Mouse (Mus musculus) G1E (cell line): ENCODE results near the gene Gsdma. TPM values are rescaled to one million over a fixed set of nuclear protein-coding genes. Genes with fewer than 3 reads are reported as not detected.
A peak's percentile ranks its signal among the peaks of the same experiment; 100 is the strongest.
"Not testable (repeated sequence)": the region's sequence is repeated elsewhere in the genome, so short reads cannot be mapped to it uniquely, and the experiment has no call there.

Source experiments
- ATAC-seq: 2 replicates; pipeline ENCODE4 v1.8.0; 2016; ENCODE audit warnings: mild to moderate bottlenecking; ENCODE audit not compliant: insufficient number of reproducible peaks, poor library complexity, low FRiP score, severe bottlenecking; ENCODE audit errors: extremely low read depth
- DNase-seq: peaks from one replicate; pipeline ENCODE4 v3.0.0; 2012; ENCODE audit warnings: low spot score
- H3K27me3 ChIP-seq: 2 replicates; pipeline ENCODE4 v1.6.1; 2012; ENCODE audit warnings: mild to moderate bottlenecking, low read length, inconsistent platforms; ENCODE audit not compliant: insufficient read depth
- H3K36me3 ChIP-seq: replicated peaks from 2 replicates; pipeline ENCODE3; 2012; ENCODE audit warnings: mild to moderate bottlenecking, inconsistent platforms
- H3K4me1 ChIP-seq: 2 replicates; pipeline ENCODE4 v1.6.1; 2012; ENCODE audit warnings: low read depth, low read length, inconsistent platforms, mixed read lengths; ENCODE audit not compliant: insufficient read depth
- H3K4me3 ChIP-seq: 2 replicates; pipeline ENCODE4 v1.5.1; 2012; ENCODE audit warnings: low read depth, mild to moderate bottlenecking, inconsistent platforms, low read length, moderate library complexity, mixed read lengths
- H3K9me3 ChIP-seq: replicated peaks from 2 replicates; pipeline ENCODE4 v1.6.1; 2012; ENCODE audit warnings: inconsistent platforms
- CTCF ChIP-seq: IDR thresholded peaks from 2 replicates; pipeline ENCODE4 v1.5.1; 2012; ENCODE audit warnings: low read depth, low read length, inconsistent platforms, mixed read lengths
- GATA1 ChIP-seq: IDR thresholded peaks from 2 replicates; pipeline ENCODE4 v1.6.1; 2012; ENCODE audit warnings: borderline replicate concordance, low read length, inconsistent platforms, mixed read lengths
- GATA2 ChIP-seq: IDR thresholded peaks from 2 replicates; pipeline ENCODE4 v1.6.1; 2012; ENCODE audit warnings: low read depth, low read length, inconsistent platforms, borderline replicate concordance
- POLR2AphosphoS5 ChIP-seq: IDR thresholded peaks from 2 replicates; pipeline ENCODE4 v1.6.1; 2012; ENCODE audit warnings: low read depth, low read length, inconsistent platforms; ENCODE audit not compliant: insufficient replicate concordance
- TAL1 ChIP-seq: conservative IDR thresholded peaks from 2 replicates; pipeline ENCODE4 v1.6.1; 2012; ENCODE audit warnings: low read depth, low read length, inconsistent platforms, mixed read lengths
- polyA plus RNA-seq: library from polyadenylated mRNA; stranded (reverse); fragments of >175 nt; gene quantifications from 2 replicates; pipeline ENCODE4 v1.2.3, GENCODE M21; 2012
- total RNA-seq, 2 experiments: library from RNA; stranded (forward) in 1 of 2; stranded (reverse) in 1 of 2; fragments of 200-1000 nt in 1 of 2; fragments of >200 nt in 1 of 2; fragmentation: Nextera tagmentation in 1 of 2; gene quantifications; 2 replicates each; pipeline ENCODE4 v1.2.3; 2014 to 2017

Gene Gsdma
- total and polyA plus RNA-seq, 3 experiments, result 0.03 TPM; not detected in 2

GRCm38 (mm10) chr11:98680023-98680422 is 15.9 kb downstream of the Gsdma start:
- TF ChIP-seq POLR2AphosphoS5 (no peak), GATA2 (no peak), CTCF (peak; percentile 8; the same call in 1 of the 2 replicates), TAL1 (no peak)
- no peaks in the 10 kb centered on the region for H3K9me3 ChIP-seq
- H3K4me1 ChIP-seq, result peaks cover 55% of the 10 kb centered on the region
- ATAC-seq (no peak), DNase-seq (no peak)
- no peak overlapping the region for H3K4me3 ChIP-seq
- H3K27me3 ChIP-seq, result peaks cover 22% of the 10 kb centered on the region
- peaks cover 10% of the 10 kb centered on the region for H3K36me3 ChIP-seq

- H3K4me1 ChIP-seq, result peaks cover 59% of the 10 kb centered on the region
- H3K36me3 ChIP-seq, result peaks cover 15% of the 10 kb centered on the region
- H3K27me3 ChIP-seq, result peaks cover 20% of the 10 kb centered on the region
- H3K9me3 ChIP-seq, H3K4me3 ChIP-seq, ATAC-seq, DNase-seq: not testable (repeated sequence)
Observed at GRCm38 (mm10) chr11:98680595-98680994, 16.4 kb downstream of the Gsdma start.

DNA sequence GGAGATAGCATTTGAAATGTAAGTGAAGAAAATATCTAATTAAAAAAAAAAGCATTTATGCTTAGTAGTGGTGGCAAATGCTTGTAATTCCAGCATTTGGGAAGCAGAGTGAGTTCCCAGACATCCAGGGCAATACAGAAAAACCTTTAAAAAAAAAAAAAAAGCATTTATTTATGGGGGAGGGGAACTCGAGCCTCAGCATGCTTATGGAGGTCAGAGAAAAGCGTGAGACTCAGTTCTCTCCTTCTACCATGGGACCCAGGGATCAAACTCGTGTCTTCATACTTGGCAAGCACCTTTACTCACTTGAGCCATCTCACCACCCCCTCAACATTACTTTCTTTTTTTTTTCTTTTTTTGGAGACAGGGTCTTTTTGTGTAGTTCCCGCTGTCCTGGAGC is 17.0 kb downstream of the Gsdma start:
- no peak for DNase-seq
- Histone ChIP-seq H3K4me1 (peaks cover 58% of the 10 kb centered on the region), H3K36me3 (peaks cover 21% of the 10 kb centered on the region), H3K27me3 (peaks cover 16% of the 10 kb centered on the region), H3K4me3 (no peak overlapping the region; the same call in 1 of the 2 replicates), H3K9me3 (no peaks in the 10 kb centered on the region)
- TF ChIP-seq POLR2AphosphoS5 (no peak), GATA1 (no peak), TAL1 (no peak), GATA2 (no peak), CTCF (no peak)
- ATAC-seq, result no peak

DNA sequence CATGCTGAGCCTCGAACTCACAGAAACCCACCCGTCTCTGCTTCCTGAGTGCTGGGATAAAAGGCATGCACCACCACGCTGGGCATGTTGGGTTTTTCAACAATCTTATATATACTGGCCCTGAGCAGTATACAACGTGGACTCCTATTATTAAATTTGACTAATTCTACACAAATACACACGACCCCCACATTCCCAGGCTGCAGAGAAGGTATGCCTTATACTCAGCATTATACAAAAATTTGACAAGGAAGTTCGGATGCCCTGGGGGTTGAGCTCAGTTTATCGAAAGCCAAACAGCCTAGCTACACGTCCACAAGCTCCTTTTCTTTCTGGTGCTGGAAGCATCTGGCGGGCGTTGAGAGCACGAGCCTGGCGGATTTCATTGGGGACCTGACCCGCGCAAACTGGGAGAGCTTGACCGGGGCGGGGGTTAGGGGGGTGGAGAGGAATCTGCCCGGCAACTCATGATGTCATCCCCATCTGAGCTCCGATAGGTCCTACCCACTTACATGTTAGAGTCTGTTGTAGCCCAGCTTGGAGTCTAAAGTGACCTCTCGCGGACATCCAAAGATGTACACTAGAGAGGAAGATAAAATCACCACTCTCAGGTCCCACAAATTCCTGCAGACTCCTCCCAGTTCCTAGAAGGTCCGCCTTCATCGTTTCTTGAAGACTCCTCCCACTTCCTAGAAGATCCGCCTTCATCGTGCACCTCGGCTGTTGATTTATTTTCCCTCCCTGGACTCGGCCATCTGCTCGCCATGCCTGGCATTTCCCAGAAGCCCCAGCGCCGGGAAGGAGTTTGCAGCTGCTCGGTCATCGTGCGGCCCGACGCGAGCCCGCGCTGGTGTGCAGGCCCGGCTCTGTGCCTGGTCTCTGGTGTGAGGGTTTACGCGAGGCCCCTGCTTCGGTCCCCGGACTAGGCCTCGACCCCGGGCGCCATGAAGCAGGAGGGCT is 17.9 kb downstream of the Gsdma start, which contains the start of gene Psmd3:
TSS of gene Psmd3 (plus strand) at position 769 of the 960 bp plus-strand sequence.
- H3K36me3 ChIP-seq, result peaks cover 30% of the 10 kb centered on the region
- peak within 1 kb of the TSS; percentile 96 for H3K4me3 ChIP-seq
- DNase-seq (peak; percentile 95), ATAC-seq (peak; percentile 92)
- TF ChIP-seq POLR2AphosphoS5 (no peak), GATA1 (no peak), TAL1 (no peak), GATA2 (no peak), CTCF (no peak)
- peaks cover 7% of the 10 kb centered on the region for H3K27me3 ChIP-seq
- no peaks in the 10 kb centered on the region for H3K9me3 ChIP-seq
- peaks cover 59% of the 10 kb centered on the region for H3K4me1 ChIP-seq

GRCm38 (mm10) chr11:98682811-98683210 is 18.7 kb downstream of the Gsdma start:
- no peak for ATAC-seq

DNA sequence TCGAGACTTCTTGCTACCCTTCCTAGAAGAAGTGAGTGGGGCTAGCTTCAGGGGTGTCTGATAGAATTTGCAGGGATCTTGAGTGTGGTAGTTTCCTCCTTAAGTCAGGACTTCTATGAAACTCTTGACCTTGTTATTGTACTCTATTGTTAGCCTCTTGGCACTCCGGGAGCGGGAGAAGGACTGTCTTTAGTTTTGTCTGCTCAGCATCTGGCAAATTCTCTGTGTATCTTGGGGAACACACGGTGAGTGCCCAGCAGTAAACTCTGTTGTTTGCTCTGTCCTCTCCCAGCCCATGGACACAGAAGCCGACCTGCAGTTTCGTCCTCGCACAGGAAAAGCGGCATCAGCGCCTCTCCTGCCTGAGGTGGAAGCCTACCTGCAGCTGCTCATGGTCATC is 21.5 kb downstream of the Gsdma start:
- Histone ChIP-seq H3K4me1 (peaks cover 39% of the 10 kb centered on the region), H3K36me3 (peaks cover 63% of the 10 kb centered on the region), H3K4me3 (no peak overlapping the region), H3K27me3 (no peaks in the 10 kb centered on the region), H3K9me3 (no peaks in the 10 kb centered on the region)
- DNase-seq, result no peak
- ATAC-seq, result no peak
- TF ChIP-seq GATA2 (no peak), POLR2AphosphoS5 (no peak), CTCF (no peak), TAL1 (no peak), GATA1 (no peak)

More at GRCm38 (mm10) chr11:98682811-98683210, 18.7 kb downstream of the Gsdma start:
- TF ChIP-seq GATA1 (no peak), POLR2AphosphoS5 (no peak), TAL1 (no peak), CTCF (no peak), GATA2 (no peak)
- H3K9me3 ChIP-seq, result no peaks in the 10 kb centered on the region
- peaks cover 54% of the 10 kb centered on the region for H3K4me1 ChIP-seq
- peak overlapping the region; percentile 96 for H3K4me3 ChIP-seq
- H3K27me3 ChIP-seq, result peaks cover 4% of the 10 kb centered on the region
- H3K36me3 ChIP-seq, result peaks cover 37% of the 10 kb centered on the region
- DNase-seq, result peak; percentile 36
